Mouse (Mus musculus) liver, embryonic 14.5 days (tissue): ENCODE measurements around the gene Gm28051. TPM values are rescaled to one million over a fixed set of nuclear protein-coding genes. Genes with fewer than 3 reads are reported as not detected.

Experiments used
- ATAC-seq: fragments of 200-750 bp; cut with Nextera tagmentation; 2 replicates; pipeline ENCODE4 v1.8.0; 2017; ENCODE audit warnings: moderate number of reproducible peaks, mild to moderate bottlenecking, moderate library complexity; ENCODE audit not compliant: insufficient read depth
- DNase-seq, 3 experiments: peaks; one replicate each; pipeline ENCODE4 v3.0.0-alpha.2; 2012 to 2013; ENCODE audit warnings: low read depth in 3 of 3, low spot score in 3 of 3
- H3K27ac ChIP-seq: fragments of 300-500 bp; sonication (generic); 2 replicates; pipeline ENCODE4 v1.5.1; 2014; ENCODE audit warnings: moderate library complexity, mild to moderate bottlenecking, control low read depth, inconsistent platforms
- H3K27me3 ChIP-seq: fragments of 300-500 bp; sonication (generic); 2 replicates; pipeline ENCODE4 v1.6.1; 2014; ENCODE audit warnings: mild to moderate bottlenecking, low read length, moderate library complexity; ENCODE audit not compliant: control insufficient read depth, insufficient read depth
- H3K36me3 ChIP-seq: fragments of 300-500 bp; sonication (generic); replicated peaks from 2 replicates; pipeline ENCODE4 v1.6.1; 2014; ENCODE audit warnings: low read depth; ENCODE audit not compliant: control insufficient read depth, insufficient read depth
- H3K4me1 ChIP-seq, 2 experiments: fragments of 200-500 bp in 1 of 2; fragments of 300-500 bp in 1 of 2; sonication (generic) in 1 of 2; replicated peaks; 2 replicates each; pipeline ENCODE4 v1.6.1; 2012 to 2014; ENCODE audit warnings: antibody characterized with exemption in 1 of 2, inconsistent platforms in 1 of 2, low read length in 1 of 2; ENCODE audit not compliant: control insufficient read depth in 2 of 2, insufficient read depth in 2 of 2
- H3K4me2 ChIP-seq: fragments of 300-500 bp; sonication (generic); 2 replicates; pipeline ENCODE4 v1.6.1; 2014; ENCODE audit warnings: low read depth, mild to moderate bottlenecking, control low read depth, moderate library complexity
- H3K4me3 ChIP-seq, 2 experiments: fragments of 200-500 bp in 1 of 2; fragments of 300-500 bp in 1 of 2; sonication (generic) in 1 of 2; 2 replicates each; pipeline ENCODE4 v1.5.1; 2012 to 2014; ENCODE audit warnings: low read depth in 2 of 2, low read length in 2 of 2, mild to moderate bottlenecking in 2 of 2, control low read depth in 1 of 2, inconsistent platforms in 1 of 2, moderate library complexity in 1 of 2; ENCODE audit not compliant: insufficient read depth in 1 of 2
- H3K9ac ChIP-seq: fragments of 300-500 bp; sonication (generic); replicated peaks from 2 replicates; pipeline ENCODE4 v1.6.1; 2014; ENCODE audit warnings: mild to moderate bottlenecking, control low read depth, moderate library complexity
- H3K9me3 ChIP-seq: fragments of 300-500 bp; sonication (generic); 2 replicates; pipeline ENCODE4 v1.6.1; 2016; ENCODE audit warnings: low read length, mixed read lengths; ENCODE audit not compliant: control insufficient read depth
- CTCF ChIP-seq: IDR thresholded peaks from 2 replicates; pipeline ENCODE4 v1.5.1; 2016; ENCODE audit warnings: antibody characterized with exemption, low read depth, control low read depth
- EP300 ChIP-seq: IDR thresholded peaks from 2 replicates; pipeline ENCODE4 v1.6.1; 2016; ENCODE audit warnings: antibody characterized with exemption, low read depth
- WGBS: fragments of 180-500 bp; shearing (Covaris S2); extraction: QIAGEN DNeasy Blood & Tissue Kit; methylation state at CpG from one replicate; pipeline ENCODE4 v1.1.7; 2014; ENCODE audit not compliant: insufficient replicate concordance; 5-methylcytosine and 5-hydroxymethylcytosine counted together
- polyA plus RNA-seq, 2 experiments: library from polyadenylated mRNA; depleted of rRNA in 1 of 2; stranded (reverse) in 1 of 2; unstranded in 1 of 2; fragments of >200 nt; fragmentation: Nextera tagmentation in 1 of 2; extraction: Ambion mirVana in 1 of 2; gene quantifications; 2 replicates each; pipeline versions ENCODE4 v1.2.1 to v1.2.3; 2012 to 2014

Gene Gm28051
- polyA plus RNA-seq, 2 experiments: not detected

GRCm38 (mm10) chr12:102685523-102685931 lies 72.0 kb downstream of the Gm28051 start:
- Histone ChIP-seq H3K27me3 (no peaks in the 10 kb centered on the region), H3K9ac (no peak overlapping the region), H3K4me2 (no peak overlapping the region), H3K4me1 (peaks cover 0 to 8% of the 10 kb centered on the region in 2 experiments; a peak in 2 of 4 replicates), H3K9me3 (no peaks in the 10 kb centered on the region), H3K27ac (no peak overlapping the region), H3K4me3 (no peak overlapping the region), H3K36me3 (no peaks in the 10 kb centered on the region)
- TF ChIP-seq EP300 (no peak), CTCF (no peak)
- ATAC-seq: no peak
- 67% methylated on average over 9 of the region's 9 CpGs for WGBS
- DNase-seq: no peak

GRCm38 (mm10) chr12:102684720-102685386 lies 72.7 kb downstream of the Gm28051 start:
- Histone ChIP-seq H3K27ac (no peak overlapping the region), H3K27me3 (no peaks in the 10 kb centered on the region), H3K4me2 (no peak overlapping the region), H3K4me1 (peaks cover 0 to 8% of the 10 kb centered on the region in 2 experiments; a peak in 2 of 4 replicates), H3K36me3 (no peaks in the 10 kb centered on the region), H3K4me3 (no peak overlapping the region), H3K9me3 (no peaks in the 10 kb centered on the region), H3K9ac (no peak overlapping the region)
- ATAC-seq (no peak), DNase-seq (no peak)
- TF ChIP-seq CTCF (no peak), EP300 (no peak)
- WGBS: 59% methylated on average over 3 of the region's 3 CpGs

GRCm38 (mm10) chr12:102683979-102684378 lies 73.6 kb downstream of the Gm28051 start:
- H3K4me3 ChIP-seq: no peak overlapping the region
- DNase-seq: no peak
- TF ChIP-seq CTCF (no peak), EP300 (no peak)
- no peak overlapping the region for H3K9ac ChIP-seq
- peaks cover 0 to 8% of the 10 kb centered on the region in 2 experiments; a peak in 2 of 4 replicates for H3K4me1 ChIP-seq
- H3K9me3 ChIP-seq: no peaks in the 10 kb centered on the region
- no peak overlapping the region for H3K4me2 ChIP-seq
- WGBS: 80% methylated on average over 5 of the region's 5 CpGs
- H3K36me3 ChIP-seq: no peaks in the 10 kb centered on the region
- no peak for ATAC-seq
- H3K27me3 ChIP-seq: no peaks in the 10 kb centered on the region
- no peak overlapping the region for H3K27ac ChIP-seq

GRCm38 (mm10) chr12:102683438-102683837 lies 74.1 kb downstream of the Gm28051 start:
- Histone ChIP-seq H3K27ac (no peak overlapping the region), H3K9me3 (no peaks in the 10 kb centered on the region), H3K9ac (no peak overlapping the region), H3K4me1 (peaks cover 0 to 8% of the 10 kb centered on the region in 2 experiments; a peak in 2 of 4 replicates), H3K4me2 (no peak overlapping the region), H3K4me3 (no peak overlapping the region), H3K27me3 (no peaks in the 10 kb centered on the region), H3K36me3 (no peaks in the 10 kb centered on the region)
- TF ChIP-seq CTCF: no peak
- no peak for TF ChIP-seq EP300
- no peak for ATAC-seq
- DNase-seq: no peak
- WGBS: 65% methylated on average over 6 of the region's 6 CpGs

GRCm38 (mm10) chr12:102682722-102683299 lies 74.8 kb downstream of the Gm28051 start:
- no peak overlapping the region for H3K27ac ChIP-seq

More at GRCm38 (mm10) chr12:102682722-102683299, 74.8 kb downstream of the Gm28051 start:
- TF ChIP-seq CTCF: no peak
- no peak for TF ChIP-seq EP300
- 68% methylated on average over 7 of the region's 7 CpGs for WGBS
- no peak for ATAC-seq
- H3K4me2 ChIP-seq: no peak overlapping the region
- no peak overlapping the region for H3K4me3 ChIP-seq
- H3K4me1 ChIP-seq: peaks cover 0 to 8% of the 10 kb centered on the region in 2 experiments; a peak in 2 of 4 replicates
- H3K36me3 ChIP-seq: no peaks in the 10 kb centered on the region
- no peaks in the 10 kb centered on the region for H3K27me3 ChIP-seq
- no peaks in the 10 kb centered on the region for H3K9me3 ChIP-seq
- H3K9ac ChIP-seq: no peak overlapping the region
- no peak for DNase-seq
